Mouse (Mus musculus) CH12.LX (cell line): ENCODE measurements at regions not wholly inside any gene's neighbourhood (a gene's known extent, or its start where the extent isn't known, plus 50 kb on each side); places are given as distances from the start of the nearest gene placed in this dataset.

ENCODE experiments used
- DNase-seq: peaks from one replicate; pipeline ENCODE4 v3.0.0-alpha.2; 2013; ENCODE audit errors: extremely low read depth
- H3K27ac ChIP-seq: 2 replicates; pipeline ENCODE4 v1.5.1; 2012; ENCODE audit warnings: low read depth, mild to moderate bottlenecking, control low read depth, moderate library complexity; ENCODE audit not compliant: insufficient read depth
- H3K27me3 ChIP-seq: replicated peaks from 2 replicates; pipeline ENCODE3; 2012; ENCODE audit warnings: inconsistent platforms
- H3K36me3 ChIP-seq, 2 experiments: replicated peaks in 1 of 2; 2 replicates each; pipeline versions ENCODE3 to v1.6.1; 2012; ENCODE audit warnings: inconsistent platforms in 1 of 2, low read length in 1 of 2, mild to moderate bottlenecking in 1 of 2, mixed read lengths in 1 of 2, moderate library complexity in 1 of 2; ENCODE audit not compliant: control insufficient read depth in 1 of 2, insufficient read depth in 1 of 2
- H3K4me1 ChIP-seq, 2 experiments: 2 replicates each; pipeline ENCODE4 v1.6.1; 2012; ENCODE audit warnings: inconsistent platforms in 1 of 2, moderate library complexity in 1 of 2; ENCODE audit not compliant: insufficient read depth in 2 of 2, control insufficient read depth in 1 of 2
- H3K4me2 ChIP-seq: 2 replicates; pipeline ENCODE4 v1.6.1; 2012; ENCODE audit warnings: low read depth, mild to moderate bottlenecking, control low read depth; ENCODE audit not compliant: poor library complexity, insufficient read depth, severe bottlenecking
- H3K4me3 ChIP-seq, 3 experiments: fragments of 150-350 bp in 1 of 3; sonication (generic) in 1 of 3; replicated peaks in 1 of 3; 2 replicates each; pipeline versions ENCODE3 to v1.5.1; 2011 to 2012; ENCODE audit warnings: low read depth in 2 of 3, low read length in 2 of 3, mild to moderate bottlenecking in 2 of 3, moderate library complexity in 2 of 3, control low read depth in 1 of 3, improper control_type of control experiment in 1 of 3, inconsistent platforms in 1 of 3, mixed read lengths in 1 of 3; ENCODE audit not compliant: poor library complexity in 1 of 3
- H3K79me2 ChIP-seq: replicated peaks from 2 replicates; pipeline ENCODE4 v1.6.1; 2012; ENCODE audit warnings: mild to moderate bottlenecking, moderate library complexity; ENCODE audit not compliant: control insufficient read depth, poor library complexity, insufficient read depth, severe bottlenecking; ENCODE audit errors: extremely low read depth
- H3K9ac ChIP-seq: 2 replicates; pipeline ENCODE4 v1.6.1; 2012; ENCODE audit warnings: low read depth, mild to moderate bottlenecking, control low read depth, moderate library complexity; ENCODE audit not compliant: insufficient read depth
- H3K9me3 ChIP-seq: replicated peaks from 2 replicates; pipeline ENCODE3; 2012; ENCODE audit warnings: low read length, inconsistent platforms, mixed read lengths
- CHD1 ChIP-seq: IDR thresholded peaks from 2 replicates; pipeline ENCODE4 v1.6.1; 2012; ENCODE audit warnings: low read depth, low read length, improper control_type of control experiment, inconsistent platforms
- ELF1 ChIP-seq: IDR thresholded peaks from 2 replicates; pipeline ENCODE4 v1.6.1; 2014; ENCODE audit warnings: low read depth, mild to moderate bottlenecking, inconsistent platforms, low read length, improper control_type of control experiment
- EP300 ChIP-seq: IDR thresholded peaks from 2 replicates; pipeline ENCODE4 v1.6.1; 2011; ENCODE audit warnings: low read length, improper control_type of control experiment
- ETS1 ChIP-seq: conservative IDR thresholded peaks from 2 replicates; pipeline ENCODE4 v1.6.1; 2012; ENCODE audit warnings: low read depth, mild to moderate bottlenecking, inconsistent platforms, low read length, improper control_type of control experiment, moderate library complexity
- GABPA ChIP-seq: IDR thresholded peaks from 2 replicates; pipeline ENCODE4 v1.6.1; 2012; ENCODE audit warnings: low read depth, low read length, improper control_type of control experiment, inconsistent platforms; ENCODE audit not compliant: insufficient replicate concordance
- JUN ChIP-seq: IDR thresholded peaks from 2 replicates; pipeline ENCODE4 v1.6.1; 2011; ENCODE audit warnings: low read depth, mild to moderate bottlenecking, low read length, improper control_type of control experiment, moderate library complexity; ENCODE audit not compliant: insufficient read depth
- JUND ChIP-seq: conservative IDR thresholded peaks from 2 replicates; pipeline ENCODE4 v1.6.1; 2011; ENCODE audit warnings: low read depth, low read length, improper control_type of control experiment
- KAT2A ChIP-seq: IDR thresholded peaks from 2 replicates; pipeline ENCODE4 v1.6.1; 2012; ENCODE audit warnings: low read length, improper control_type of control experiment, inconsistent platforms; ENCODE audit not compliant: insufficient replicate concordance
- MAFK ChIP-seq: IDR thresholded peaks from 2 replicates; pipeline ENCODE4 v1.6.1; 2011; ENCODE audit warnings: low read length, improper control_type of control experiment; ENCODE audit not compliant: insufficient replicate concordance
- MXI1 ChIP-seq: IDR thresholded peaks from 2 replicates; pipeline ENCODE4 v1.6.1; 2011; ENCODE audit warnings: mild to moderate bottlenecking, low read depth, low read length, improper control_type of control experiment
- POLR2A ChIP-seq: IDR thresholded peaks from 2 replicates; pipeline ENCODE4 v1.6.1; 2011; ENCODE audit warnings: low read depth, mild to moderate bottlenecking, improper control_type of control experiment, low read length
- RCOR1 ChIP-seq: conservative IDR thresholded peaks from 2 replicates; pipeline ENCODE4 v1.6.1; 2012; ENCODE audit warnings: low read depth, mild to moderate bottlenecking, inconsistent platforms, low read length, improper control_type of control experiment
- SIN3A ChIP-seq: IDR thresholded peaks from 2 replicates; pipeline ENCODE4 v1.6.1; 2012; ENCODE audit warnings: low read length, improper control_type of control experiment, inconsistent platforms
- SMC3 ChIP-seq: IDR thresholded peaks from 2 replicates; pipeline ENCODE4 v1.6.1; 2011; ENCODE audit warnings: low read depth, low read length, improper control_type of control experiment
- TBP ChIP-seq: conservative IDR thresholded peaks from 2 replicates; pipeline ENCODE4 v1.6.1; 2011; ENCODE audit warnings: low read depth, low read length, improper control_type of control experiment
- USF2 ChIP-seq: conservative IDR thresholded peaks from 2 replicates; pipeline ENCODE4 v1.6.1; 2011; ENCODE audit warnings: low read depth, low read length, improper control_type of control experiment
- ZC3H11A ChIP-seq: IDR thresholded peaks from 2 replicates; pipeline ENCODE4 v1.6.1; 2012; ENCODE audit warnings: low read depth, mild to moderate bottlenecking, inconsistent platforms, low read length, improper control_type of control experiment
- ZMIZ1 ChIP-seq: IDR thresholded peaks from 2 replicates; pipeline ENCODE4 v1.6.1; 2012; ENCODE audit warnings: low read depth, mild to moderate bottlenecking, inconsistent platforms, low read length, improper control_type of control experiment
- dilution Hi-C: fragments of 300-500 bp; cut with MboI; formaldehyde crosslinking; loops from 2 replicates; pipeline ENCODE4 v1.14.3; 2020; ENCODE audit warnings: low sequenced_read_pairs; ENCODE audit not compliant: extremely low pct_unique_long_range_greater_than_20kb, extremely low pct_ligation_motif_present
- in situ Hi-C: fragments of 300-500 bp; cut with MboI; formaldehyde crosslinking; loops from 3 replicates; pipeline ENCODE4 v1.14.3; 2019; ENCODE audit warnings: low sequenced_read_pairs, low pct_ligation_motif_present, low pct_unique_long_range_greater_than_20kb, mixed read lengths

DNA sequence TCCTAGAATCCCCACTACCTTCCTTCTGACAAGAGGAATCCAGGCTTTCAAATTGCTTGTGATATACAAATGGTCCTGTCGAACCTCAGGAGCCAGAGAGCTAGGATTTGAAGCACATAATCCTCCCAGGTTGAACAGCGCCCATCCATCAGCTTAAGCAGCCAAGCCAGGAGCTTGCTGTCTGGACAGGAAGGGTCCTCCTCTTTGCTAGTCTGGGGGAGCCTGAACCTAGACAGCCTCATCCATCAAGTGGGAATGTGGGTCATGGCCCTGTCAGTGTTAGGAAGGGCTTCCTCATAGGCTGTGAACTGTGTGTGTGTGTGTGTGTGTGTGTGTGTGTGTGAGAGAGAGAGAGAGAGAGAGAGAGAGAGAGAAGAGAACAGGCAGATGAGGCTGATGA is 345.8 kb downstream of the Tcerg1l start:
- no peak overlapping the region for H3K27ac ChIP-seq
- peaks cover 94% of the 10 kb centered on the region for H3K27me3 ChIP-seq
- H3K9ac ChIP-seq: no peak overlapping the region
- no peaks in the 10 kb centered on the region for H3K4me1 ChIP-seq
- dilution Hi-C loops (no loop called here), in situ Hi-C loops (no loop called here)
- no peak for TF ChIP-seq RCOR1
- no peak for TF ChIP-seq GABPA
- TF ChIP-seq ELF1: no peak
- TF ChIP-seq ZC3H11A: no peak
- TF ChIP-seq CHD1: no peak
- TF ChIP-seq KAT2A: no peak
- no peak for TF ChIP-seq JUND
- no peak for TF ChIP-seq ZMIZ1
- TF ChIP-seq TBP: no peak
- no peak for TF ChIP-seq MAFK
- no peak for TF ChIP-seq POLR2A
- no peak for TF ChIP-seq SMC3
- no peak for TF ChIP-seq USF2
- TF ChIP-seq JUN: no peak
- no peak overlapping the region for H3K4me2 ChIP-seq
- H3K79me2 ChIP-seq: no peaks in the 10 kb centered on the region
- H3K9me3 ChIP-seq: no peaks in the 10 kb centered on the region
- no peaks in the 10 kb centered on the region for H3K36me3 ChIP-seq
- H3K4me3 ChIP-seq: no peak overlapping the region
- DNase-seq: no peak

DNA sequence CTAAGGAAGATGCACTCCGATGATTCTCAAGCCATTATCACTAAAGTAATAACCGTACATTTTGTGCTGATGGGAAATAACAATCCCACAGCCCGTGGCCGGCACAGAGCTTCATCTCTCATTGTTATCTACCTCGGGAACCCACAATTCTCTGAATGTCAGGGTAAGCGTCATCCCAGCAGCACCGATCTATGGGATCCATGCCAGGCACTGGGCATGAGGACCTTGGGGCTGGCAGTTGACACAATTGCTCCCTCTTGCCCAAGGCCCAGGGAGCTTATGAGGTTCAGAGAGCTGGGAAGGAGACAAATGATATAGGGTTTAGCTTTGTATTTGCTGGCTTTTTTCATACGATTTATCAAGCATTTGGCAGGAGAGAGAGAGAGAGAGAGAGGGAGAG is 342.8 kb downstream of the Tcerg1l start:
- Histone ChIP-seq H3K79me2 (no peaks in the 10 kb centered on the region), H3K4me3 (no peak overlapping the region), H3K9me3 (no peaks in the 10 kb centered on the region), H3K27me3 (peaks cover 90% of the 10 kb centered on the region), H3K36me3 (no peaks in the 10 kb centered on the region), H3K4me2 (no peak overlapping the region), H3K9ac (no peak overlapping the region), H3K4me1 (no peaks in the 10 kb centered on the region), H3K27ac (no peak overlapping the region)
- in situ Hi-C loops (no loop called here), dilution Hi-C loops (no loop called here)
- no peak for TF ChIP-seq ZMIZ1
- TF ChIP-seq ZC3H11A: no peak
- TF ChIP-seq ELF1: no peak
- no peak for TF ChIP-seq MXI1
- TF ChIP-seq JUN: no peak
- no peak for TF ChIP-seq MAFK
- no peak for TF ChIP-seq EP300
- TF ChIP-seq ETS1: no peak
- TF ChIP-seq SIN3A: no peak
- no peak for TF ChIP-seq JUND
- TF ChIP-seq TBP: no peak
- no peak for TF ChIP-seq KAT2A
- DNase-seq: no peak
